Mouse (Mus musculus) lung, embryonic 15.5 days (tissue): ENCODE measurements around the gene Opn3. TPM values are rescaled to one million over a fixed set of nuclear protein-coding genes. Genes with fewer than 3 reads are reported as not detected.
A peak's percentile ranks its signal among the peaks of the same experiment; 100 is the strongest.

ENCODE experiments used
- ATAC-seq: fragments of 200-750 bp; cut with Nextera tagmentation; 2 replicates; pipeline ENCODE4 v1.8.0; 2017; ENCODE audit warnings: moderate number of reproducible peaks, borderline replicate concordance; ENCODE audit not compliant: low FRiP score, low TSS enrichment; ENCODE audit errors: extremely low read depth
- H3K27ac ChIP-seq: fragments of 300-500 bp; sonication (generic); 2 replicates; pipeline ENCODE4 v1.5.1; 2015; ENCODE audit warnings: moderate library complexity, mild to moderate bottlenecking, inconsistent platforms
- H3K27me3 ChIP-seq: fragments of 300-500 bp; sonication (generic); 2 replicates; pipeline ENCODE4 v1.6.1; 2015; ENCODE audit warnings: inconsistent platforms
- H3K36me3 ChIP-seq: fragments of 300-500 bp; sonication (generic); 2 replicates; pipeline ENCODE4 v1.6.1; 2015; ENCODE audit warnings: inconsistent platforms
- H3K4me1 ChIP-seq: fragments of 300-500 bp; sonication (generic); 2 replicates; pipeline ENCODE4 v1.6.1; 2015; ENCODE audit warnings: inconsistent platforms
- H3K4me2 ChIP-seq: fragments of 300-500 bp; sonication (generic); 2 replicates; pipeline ENCODE4 v1.6.1; 2015; ENCODE audit warnings: inconsistent platforms, mild to moderate bottlenecking, moderate library complexity
- H3K4me3 ChIP-seq: fragments of 300-500 bp; sonication (generic); 2 replicates; pipeline ENCODE4 v1.5.1; 2015; ENCODE audit warnings: mild to moderate bottlenecking, inconsistent platforms
- H3K9ac ChIP-seq: fragments of 300-500 bp; sonication (generic); 2 replicates; pipeline ENCODE4 v1.6.1; 2015; ENCODE audit warnings: inconsistent platforms
- H3K9me3 ChIP-seq: fragments of 300-500 bp; sonication (generic); 2 replicates; pipeline ENCODE4 v1.6.1; 2016; ENCODE audit warnings: inconsistent platforms
- WGBS: fragments of 180-500 bp; shearing (Covaris S2); methylation state at CpG from one replicate; pipeline ENCODE4 v1.1.7; 2015; 5-methylcytosine and 5-hydroxymethylcytosine counted together
- polyA plus RNA-seq: library from polyadenylated mRNA; unstranded; fragments of >200 nt; fragmentation: Nextera tagmentation; extraction: Ambion mirVana; gene quantifications from 2 replicates; pipeline ENCODE4 v1.2.1, GENCODE M21; 2015

The Opn3 gene
- polyA plus RNA-seq, 1 experiment from 2014 or later = 5.6 TPM

DNA sequence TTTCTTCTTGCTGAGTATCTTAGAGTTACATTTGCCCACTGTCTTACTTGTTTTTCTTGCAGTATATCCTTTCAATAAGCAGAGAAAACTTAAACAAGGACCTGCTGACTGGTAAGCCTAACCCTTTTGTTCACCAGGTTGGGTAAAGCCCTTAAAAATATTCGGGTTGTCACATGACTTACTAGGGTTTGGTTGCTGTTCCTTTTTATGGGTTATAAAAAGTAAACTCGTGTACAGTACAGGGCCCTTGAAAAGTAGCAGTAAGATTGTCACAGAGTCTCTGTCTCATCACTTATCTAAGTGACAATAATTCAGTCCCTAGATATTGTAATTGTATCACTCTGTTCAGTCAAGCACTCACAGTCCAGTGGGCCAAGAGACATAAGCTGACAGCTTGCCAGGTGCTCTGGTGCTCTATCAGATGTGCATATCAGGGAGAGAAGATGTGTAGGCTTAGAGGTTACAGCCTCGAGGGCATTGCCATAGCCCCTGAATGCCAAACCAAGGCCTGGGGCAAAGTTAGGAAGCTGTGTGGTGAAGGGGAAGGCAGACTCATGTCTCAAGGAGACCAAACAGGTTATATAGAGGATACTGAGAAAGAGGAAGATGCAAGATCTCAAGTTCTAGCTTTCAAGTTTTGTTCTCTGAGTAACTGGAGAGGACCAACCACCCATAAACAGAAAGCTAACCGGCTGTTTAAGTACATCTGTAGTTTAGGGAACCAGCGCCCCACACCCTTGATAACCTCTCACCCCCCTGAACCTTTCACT, 48.9 kb downstream of the Opn3 start:
- Histone ChIP-seq H3K36me3 (no peaks in the 10 kb centered on the region), H3K9me3 (no peaks in the 10 kb centered on the region), H3K4me1 (no peaks in the 10 kb centered on the region), H3K27ac (no peak overlapping the region), H3K27me3 (no peaks in the 10 kb centered on the region), H3K9ac (no peak overlapping the region), H3K4me2 (no peak overlapping the region), H3K4me3 (no peak overlapping the region)
- ATAC-seq = no peak
- 56% methylated on average over 5 of the region's 5 CpGs for WGBS

DNA sequence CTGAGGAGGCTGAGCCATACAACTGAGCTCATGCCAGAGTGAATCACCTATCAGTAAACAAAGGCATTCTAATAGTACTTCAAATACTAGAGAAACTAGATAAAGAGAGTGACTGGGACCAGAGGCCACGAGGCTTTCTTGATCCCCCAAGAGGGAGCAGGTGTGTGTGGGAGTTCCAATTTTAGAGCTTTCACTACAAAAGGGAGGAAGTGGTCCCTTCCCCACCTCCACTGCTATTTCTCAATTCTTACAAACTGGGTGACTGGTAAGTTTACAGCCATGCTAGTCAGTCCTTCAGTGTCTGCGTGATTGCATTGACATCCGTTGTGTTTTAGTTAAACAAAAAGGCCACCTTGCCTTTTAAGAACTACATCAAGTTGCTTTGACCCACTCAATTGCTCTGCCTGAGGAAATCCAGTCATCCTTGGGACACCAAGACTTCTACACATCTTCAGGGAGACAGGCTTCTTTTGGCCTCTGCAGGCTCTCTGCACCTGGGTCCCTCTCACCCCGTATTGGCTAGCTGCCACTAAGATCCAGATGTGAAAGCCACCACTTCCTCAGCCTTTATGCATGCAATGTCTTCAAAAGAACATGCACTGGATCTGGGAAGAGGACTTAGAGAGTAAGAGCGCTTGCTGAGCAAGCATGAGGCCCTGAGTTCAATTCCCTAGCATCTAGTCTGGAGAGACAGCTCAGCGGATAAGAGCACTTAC, 52.0 kb downstream of the Opn3 start:
- 71% methylated on average over 6 of the region's 6 CpGs for WGBS
- Histone ChIP-seq H3K9ac (no peak overlapping the region), H3K27ac (no peak overlapping the region), H3K4me3 (no peak overlapping the region), H3K9me3 (no peaks in the 10 kb centered on the region), H3K27me3 (no peaks in the 10 kb centered on the region), H3K4me2 (no peak overlapping the region), H3K36me3 (no peaks in the 10 kb centered on the region), H3K4me1 (no peaks in the 10 kb centered on the region)
- no peak for ATAC-seq

DNA sequence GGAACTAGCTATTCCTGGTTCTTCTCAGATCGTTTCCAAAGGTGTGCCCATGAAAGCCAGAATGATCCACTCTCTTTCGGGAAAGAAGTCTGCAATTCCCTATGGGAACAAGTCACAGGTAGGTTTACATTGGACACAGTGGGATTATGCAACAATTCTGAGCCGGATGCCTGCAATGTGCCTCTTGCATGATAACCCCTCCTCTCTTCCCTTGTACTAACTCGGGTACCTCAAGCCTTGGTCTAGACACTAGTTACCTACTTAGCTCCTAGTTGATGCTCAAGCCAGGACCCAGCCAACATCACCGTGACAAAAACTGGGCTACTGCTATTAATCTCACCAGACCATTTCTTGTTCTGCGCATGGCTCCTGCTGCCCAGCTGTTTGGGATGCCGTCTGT, 53.5 kb downstream of the Opn3 start:
- WGBS = 78% methylated on average over 7 of the region's 7 CpGs
- no peak for ATAC-seq
- Histone ChIP-seq H3K4me3 (no peak overlapping the region), H3K36me3 (no peaks in the 10 kb centered on the region), H3K9me3 (no peaks in the 10 kb centered on the region), H3K9ac (no peak overlapping the region), H3K4me2 (no peak overlapping the region), H3K27me3 (no peaks in the 10 kb centered on the region), H3K4me1 (no peaks in the 10 kb centered on the region), H3K27ac (no peak overlapping the region)

GRCm38 (mm10) chr1:175637677-175638076, 54.9 kb downstream of the Opn3 start:
- H3K4me3 ChIP-seq = no peak overlapping the region
- 68% methylated on average over 7 of the region's 7 CpGs for WGBS
- no peaks in the 10 kb centered on the region for H3K4me1 ChIP-seq
- no peaks in the 10 kb centered on the region for H3K27me3 ChIP-seq
- H3K4me2 ChIP-seq = no peak overlapping the region
- H3K36me3 ChIP-seq = no peaks in the 10 kb centered on the region
- ATAC-seq = no peak
- H3K9me3 ChIP-seq = no peaks in the 10 kb centered on the region
- H3K27ac ChIP-seq = no peak overlapping the region
- H3K9ac ChIP-seq = no peak overlapping the region

GRCm38 (mm10) chr1:175632470-175632869, 60.1 kb downstream of the Opn3 start:
- no peak overlapping the region for H3K27ac ChIP-seq
- H3K4me1 ChIP-seq = no peaks in the 10 kb centered on the region
- WGBS = 95% methylated on average over 14 of the region's 14 CpGs
- H3K4me2 ChIP-seq = no peak overlapping the region
- H3K36me3 ChIP-seq = no peaks in the 10 kb centered on the region
- H3K4me3 ChIP-seq = no peak overlapping the region
- no peaks in the 10 kb centered on the region for H3K27me3 ChIP-seq
- no peak for ATAC-seq
- no peak overlapping the region for H3K9ac ChIP-seq
- H3K9me3 ChIP-seq = no peaks in the 10 kb centered on the region

DNA sequence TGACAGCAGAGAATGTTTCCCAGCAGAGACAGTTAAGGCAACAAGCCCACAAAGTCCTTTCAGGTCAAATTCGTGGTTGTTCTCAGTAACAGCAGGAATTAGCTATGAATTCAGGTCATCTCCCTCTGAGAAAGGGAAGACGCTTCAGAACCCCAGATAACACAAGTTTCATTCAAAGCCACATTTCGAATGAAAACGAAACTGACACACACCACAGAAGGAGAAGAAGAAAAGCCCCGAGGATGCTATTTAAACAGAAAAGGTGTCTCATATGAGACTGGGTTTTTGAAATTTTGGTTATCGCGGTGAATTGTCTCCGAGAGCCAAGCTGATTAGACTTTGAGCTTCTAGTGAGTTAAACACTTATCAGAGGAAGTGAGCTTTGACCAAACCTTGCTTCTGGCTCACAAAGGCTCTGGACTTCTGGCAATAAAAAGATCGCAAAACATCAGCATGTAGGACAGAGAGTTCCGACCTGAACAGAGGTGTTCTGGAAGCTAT, 60.8 kb downstream of the Opn3 start:
- Histone ChIP-seq H3K27me3 (no peaks in the 10 kb centered on the region), H3K4me1 (no peaks in the 10 kb centered on the region), H3K27ac (no peak overlapping the region), H3K36me3 (no peaks in the 10 kb centered on the region), H3K4me3 (no peak overlapping the region), H3K9ac (no peak overlapping the region), H3K9me3 (no peaks in the 10 kb centered on the region), H3K4me2 (no peak overlapping the region)
- WGBS = 72% methylated on average over 10 of the region's 10 CpGs
- ATAC-seq = no peak

- WGBS = 76% methylated on average over 3 of the region's 3 CpGs
- Histone ChIP-seq H3K4me3 (no peak overlapping the region), H3K9ac (no peak overlapping the region), H3K36me3 (no peaks in the 10 kb centered on the region), H3K27ac (no peak overlapping the region), H3K9me3 (no peaks in the 10 kb centered on the region), H3K4me2 (no peak overlapping the region), H3K27me3 (no peaks in the 10 kb centered on the region), H3K4me1 (no peaks in the 10 kb centered on the region)
- no peak for ATAC-seq
Measured at GRCm38 (mm10) chr1:175631080-175631479, 61.5 kb downstream of the Opn3 start.

GRCm38 (mm10) chr1:175630345-175630744, 62.2 kb downstream of the Opn3 start:
- H3K36me3 ChIP-seq = no peaks in the 10 kb centered on the region
- no peak overlapping the region for H3K4me2 ChIP-seq
- ATAC-seq = no peak
- no peak overlapping the region for H3K27ac ChIP-seq
- no peak overlapping the region for H3K9ac ChIP-seq
- H3K27me3 ChIP-seq = no peaks in the 10 kb centered on the region
- no peaks in the 10 kb centered on the region for H3K9me3 ChIP-seq
- H3K4me1 ChIP-seq = no peaks in the 10 kb centered on the region
- no peak overlapping the region for H3K4me3 ChIP-seq
- 71% methylated on average over 5 of the region's 5 CpGs for WGBS

GRCm38 (mm10) chr1:175629248-175629647, 63.3 kb downstream of the Opn3 start:
- H3K36me3 ChIP-seq = no peaks in the 10 kb centered on the region
- no peak for ATAC-seq
- H3K4me1 ChIP-seq = peaks cover 5% of the 10 kb centered on the region
- H3K4me3 ChIP-seq = no peak overlapping the region
- H3K9ac ChIP-seq = no peak overlapping the region
- no peak overlapping the region for H3K27ac ChIP-seq
- H3K9me3 ChIP-seq = no peaks in the 10 kb centered on the region
- H3K27me3 ChIP-seq = no peaks in the 10 kb centered on the region
- H3K4me2 ChIP-seq = no peak overlapping the region
- 80% methylated on average over 6 of the region's 6 CpGs for WGBS

GRCm38 (mm10) chr1:175625990-175626692, 66.4 kb downstream of the Opn3 start:
- Histone ChIP-seq H3K27me3 (no peaks in the 10 kb centered on the region), H3K9me3 (no peaks in the 10 kb centered on the region), H3K27ac (peak overlapping the region; percentile 86), H3K4me1 (peaks cover 8% of the 10 kb centered on the region), H3K4me2 (peak overlapping the region; percentile 57), H3K9ac (no peak overlapping the region), H3K36me3 (no peaks in the 10 kb centered on the region), H3K4me3 (peak overlapping the region; percentile 84)
- ATAC-seq = peak; percentile 41; the same call in 1 of the 2 replicates
- WGBS = 63% methylated on average over 1 of the region's 1 CpGs

DNA sequence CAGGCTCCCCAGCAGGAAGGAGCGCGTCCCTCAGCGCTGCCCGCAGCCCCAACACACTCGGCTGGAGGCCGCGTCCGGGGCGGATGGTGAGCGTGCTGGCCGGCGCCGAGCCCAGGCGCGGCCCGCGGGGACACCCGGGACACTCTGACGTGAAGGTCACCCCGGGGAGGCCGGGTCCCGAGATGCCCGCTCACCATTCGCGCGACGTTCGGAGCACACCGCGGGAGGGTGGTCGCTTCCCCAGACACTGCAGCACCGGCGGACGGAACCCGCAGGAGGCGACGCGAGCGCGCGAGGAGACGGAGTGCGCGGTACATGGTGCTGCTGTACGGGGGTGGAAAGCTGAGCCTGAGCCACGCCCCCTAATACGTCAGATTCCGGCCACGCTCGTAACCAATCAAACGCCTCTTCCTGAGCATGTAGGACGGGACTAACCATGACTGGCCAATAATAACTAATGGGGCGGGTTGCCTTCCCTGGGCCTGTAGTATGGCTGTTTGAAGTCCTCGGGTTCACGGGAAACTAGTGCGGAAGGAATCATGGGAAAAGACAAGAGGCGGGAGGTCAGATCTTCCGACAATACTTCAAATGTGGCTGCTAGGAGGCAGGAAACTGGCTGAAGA, 67.2 kb downstream of the Opn3 start, which contains the start of gene Fh1:
Gene Fh1 (minus strand): TSS at position 379 of the 623 bp plus-strand sequence.
- peak within 1 kb of the TSS; percentile 87 for H3K9ac ChIP-seq
- peak; percentile 100 for ATAC-seq
- 0% methylated on average over 57 of the region's 58 CpGs for WGBS

More for the DNA sequence above, 67.2 kb downstream of the Opn3 start, which contains the start of gene Fh1:
- no peaks in the 10 kb centered on the region for H3K27me3 ChIP-seq
- H3K27ac ChIP-seq = peak within 1 kb of the TSS; percentile 86
- no peaks in the 10 kb centered on the region for H3K9me3 ChIP-seq
- H3K4me2 ChIP-seq = peak within 1 kb of the TSS; percentile 75
- no peaks in the 10 kb centered on the region; the same call in 1 of the 2 replicates for H3K36me3 ChIP-seq
- H3K4me1 ChIP-seq = peaks cover 8% of the 10 kb centered on the region
- peak within 1 kb of the TSS; percentile 84 for H3K4me3 ChIP-seq
